In genomic region chr10:112835508-112835907, GRCm38 (mm10) we compare ENCODE assay signal across 29 mouse cellular contexts.
DNase-seq lines count a peak whose midpoint lies in the region; ATAC-seq and TF ChIP-seq lines count a peak whose summit lies in the region.
"Had no signal": no experiment of that assay in that cellular context is flagged by ENCODE, and none has a peak within 500 bp of the region (broad histone marks: within the 10 kb centered on the region; RNA-seq: fewer than 3 reads in every experiment).

No protein-coding gene starts in this region.

- H3K4me2 ChIP-seq in liver, embryonic 16.5 days (ENCODE audit: low read depth, low read length) = no peak overlapping the region
- no peak overlapping the region for H3K4me2 ChIP-seq in liver, embryonic 11.5 days
- H3K4me2 ChIP-seq: embryonic facial prominence, embryonic 12.5 days; hindbrain, embryonic 15.5 days; midbrain, embryonic 15.5 days had no signal

- 53% methylated on average over 8 of the region's 8 CpGs for WGBS in liver, embryonic 16.5 days (ENCODE audit: insufficient replicate concordance)
- WGBS in liver, embryonic 11.5 days = 74% methylated on average over 8 of the region's 8 CpGs
- 65% methylated on average over 8 of the region's 8 CpGs for WGBS in heart, adult 2 months

- no peak for DNase-seq in liver, embryonic 11.5 days (ENCODE audit: low spot score)
- peak; percentile 1 for DNase-seq in retina, postnatal 1 day
- DNase-seq in retina, embryonic 14.5 days (ENCODE audit: low spot score) = no peak
- no peak for DNase-seq in heart, adult 2 months
- no peak for DNase-seq in ovary, postnatal 36 days (ENCODE audit: low spot score)
- DNase-seq: adrenal gland, adult 8-10 months; cerebellum, adult 11 months; cerebellum, adult 9-11 months; gastrocnemius, adult 2 months; heart, postnatal 14 days; kidney, adult 11 months; kidney, postnatal 14 days; layer of hippocampus, adult 9-11 months; liver; lung, adult 2 months; right cerebral cortex, postnatal 25 days; spleen, adult 18-20 months; thymus, postnatal 14 days had no signal

- H3K4me3 ChIP-seq in liver, embryonic 16.5 days (ENCODE audit: low read depth, low read length) = peak overlapping the region; percentile 5; the same call in 1 of the 2 replicates
- H3K4me3 ChIP-seq in liver, embryonic 11.5 days (ENCODE audit: low read depth, low read length) = no peak overlapping the region
- H3K4me3 ChIP-seq in heart, adult 2 months = no peak overlapping the region
- H3K4me3 ChIP-seq: embryonic facial prominence, embryonic 12.5 days; gastrocnemius, adult 2 months; hindbrain, embryonic 10.5 days; hindbrain, embryonic 15.5 days; midbrain, embryonic 10.5 days; midbrain, embryonic 15.5 days had no signal

- no peaks in the 10 kb centered on the region for H3K4me1 ChIP-seq in liver, embryonic 16.5 days (ENCODE audit: control insufficient read depth, low read depth, low read length)
- no peaks in the 10 kb centered on the region for H3K4me1 ChIP-seq in liver, embryonic 11.5 days (replicated peaks; ENCODE audit: control insufficient read depth, insufficient read depth, low read length)
- H3K4me1 ChIP-seq in heart, adult 2 months (ENCODE audit: control insufficient read depth, insufficient read depth, low read length) = no peaks in the 10 kb centered on the region
- H3K4me1 ChIP-seq: embryonic facial prominence, embryonic 12.5 days; hindbrain, embryonic 10.5 days; hindbrain, embryonic 15.5 days; midbrain, embryonic 10.5 days; midbrain, embryonic 15.5 days had no signal

- no peak; the same call in 1 of the 2 replicates for ATAC-seq in liver, embryonic 16.5 days (ENCODE audit: low read depth)
- no peak for ATAC-seq in liver, embryonic 11.5 days (replicated peaks; ENCODE audit: low FRiP score)
- ATAC-seq in megakaryocyte, adult 5-6 weeks (ENCODE audit: poor library complexity, severe bottlenecking) = peak; percentile 67
- ATAC-seq: activated CD4-positive, CD25-positive, alpha-beta regulatory T cell, adult 4 months; inflammation-experienced regulatory T-cells, adult 6 months; midbrain, embryonic 15.5 days had no signal

- intact Hi-C loops in heart, adult 2 months (cut with DNase I) = no loop called here

- H3K9me3 ChIP-seq in liver, embryonic 16.5 days (replicated peaks; ENCODE audit: control insufficient read depth, low read length) = no peaks in the 10 kb centered on the region
- H3K9me3 ChIP-seq in liver, embryonic 11.5 days (ENCODE audit: control insufficient read depth, low read length) = no peaks in the 10 kb centered on the region
- H3K9me3 ChIP-seq: embryonic facial prominence, embryonic 12.5 days; hindbrain, embryonic 10.5 days; hindbrain, embryonic 15.5 days; midbrain, embryonic 10.5 days; midbrain, embryonic 15.5 days had no signal

- H3K79me2 ChIP-seq in heart, adult 2 months (replicated peaks; ENCODE audit: control insufficient read depth, insufficient read depth, low read length) = no peaks in the 10 kb centered on the region

- no peak for TF ChIP-seq CTCF in heart, adult 2 months (IDR thresholded peaks at IDR 0.05)

- no peak for TF ChIP-seq POLR2A in heart, adult 2 months (IDR thresholded peaks at IDR 0.05; ENCODE audit: insufficient read depth, low read depth, low read length)

- no peak overlapping the region for H3K9ac ChIP-seq in liver, embryonic 16.5 days (ENCODE audit: low read depth, low read length)
- no peak overlapping the region for H3K9ac ChIP-seq in liver, embryonic 11.5 days (ENCODE audit: low read depth, low read length)
- no peak overlapping the region for H3K9ac ChIP-seq in heart, adult 2 months (ENCODE audit: low read depth, low read length)
- H3K9ac ChIP-seq: embryonic facial prominence, embryonic 12.5 days; hindbrain, embryonic 15.5 days; midbrain, embryonic 15.5 days had no signal

- H3K27me3 ChIP-seq in liver, embryonic 16.5 days (ENCODE audit: control insufficient read depth, insufficient read depth, low read depth, low read length) = no peaks in the 10 kb centered on the region
- no peaks in the 10 kb centered on the region for H3K27me3 ChIP-seq in liver, embryonic 11.5 days (replicated peaks; ENCODE audit: control insufficient read depth, insufficient read depth, low read length)
- no peaks in the 10 kb centered on the region for H3K27me3 ChIP-seq in heart, adult 2 months (ENCODE audit: control insufficient read depth, insufficient read depth, low read length)
- H3K27me3 ChIP-seq: CH12.LX; embryonic facial prominence, embryonic 12.5 days; hindbrain, embryonic 15.5 days; midbrain, embryonic 15.5 days had no signal

- no peaks in the 10 kb centered on the region for H3K36me3 ChIP-seq in liver, embryonic 16.5 days (ENCODE audit: control insufficient read depth, insufficient read depth)
- H3K36me3 ChIP-seq in liver, embryonic 11.5 days (ENCODE audit: control insufficient read depth, insufficient read depth, low read length) = no peaks in the 10 kb centered on the region
- no peaks in the 10 kb centered on the region for H3K36me3 ChIP-seq in heart, adult 2 months (ENCODE audit: control insufficient read depth, insufficient read depth, low read length)
- H3K36me3 ChIP-seq: embryonic facial prominence, embryonic 12.5 days; hindbrain, embryonic 10.5 days; hindbrain, embryonic 15.5 days; midbrain, embryonic 10.5 days; midbrain, embryonic 15.5 days had no signal

- no peak for TF ChIP-seq EP300 in heart, adult 2 months (IDR thresholded peaks at IDR 0.05; ENCODE audit: insufficient read depth, low read depth, low read length)

- no peak overlapping the region for H3K27ac ChIP-seq in liver, embryonic 16.5 days (ENCODE audit: low read length)
- no peak overlapping the region for H3K27ac ChIP-seq in liver, embryonic 11.5 days (ENCODE audit: low read depth, low read length)
- no peak overlapping the region for H3K27ac ChIP-seq in heart, adult 2 months
- H3K27ac ChIP-seq: embryonic facial prominence, embryonic 12.5 days; gastrocnemius, adult 2 months; hindbrain, embryonic 10.5 days; hindbrain, embryonic 15.5 days; macrophage; midbrain, embryonic 10.5 days; midbrain, embryonic 15.5 days had no signal
